Mouse (Mus musculus): ENCODE measurements around the gene Otoa. TPM values are rescaled to one million over a fixed set of nuclear protein-coding genes. Genes with fewer than 3 reads are reported as not detected.
A peak's percentile ranks its signal among the peaks of the same experiment; 100 is the strongest.

Otoa gene
- polyA plus RNA-seq, 1 experiment from 2014 or later, result 0.05 TPM

- H3K36me3 ChIP-seq (replicated peaks), result no peaks in the 10 kb centered on the region
- H3K9me3 ChIP-seq, result no peaks in the 10 kb centered on the region
- H3K27ac ChIP-seq (replicated peaks), result no peak overlapping the region
- 38% methylated on average over 1 of the region's 1 CpGs for WGBS
- no peak overlapping the region for H3K4me3 ChIP-seq
- H3K27me3 ChIP-seq (replicated peaks; ENCODE audit: low read depth, poor library complexity, severe bottlenecking), result no peaks in the 10 kb centered on the region
- DNase-seq (ENCODE audit: low spot score), result no peak
- peaks cover 14% of the 10 kb centered on the region for H3K4me1 ChIP-seq
These were observed 84.2 kb downstream of the Otoa start for GRCm38 (mm10) chr7:121165616-121166015.

- no peaks in the 10 kb centered on the region for H3K27me3 ChIP-seq (replicated peaks; ENCODE audit: low read depth, poor library complexity, severe bottlenecking)
- H3K27ac ChIP-seq (replicated peaks), result no peak overlapping the region
- DNase-seq (ENCODE audit: low spot score), result peak; percentile 32
- no peaks in the 10 kb centered on the region for H3K36me3 ChIP-seq (replicated peaks)
- no peaks in the 10 kb centered on the region for H3K9me3 ChIP-seq
- H3K4me3 ChIP-seq, result no peak overlapping the region
- 6% methylated on average over 6 of the region's 6 CpGs for WGBS
- peaks cover 18% of the 10 kb centered on the region for H3K4me1 ChIP-seq
These were observed 90.4 kb downstream of the Otoa start for GRCm38 (mm10) chr7:121171888-121172287.

GRCm38 (mm10) chr7:121187201-121187786 is 105.8 kb downstream of the Otoa start:
- 87% methylated on average over 9 of the region's 9 CpGs for WGBS
- no peaks in the 10 kb centered on the region for H3K4me1 ChIP-seq

GRCm38 (mm10) chr7:121188976-121189375 is 107.5 kb downstream of the Otoa start:
- H3K27ac ChIP-seq (replicated peaks), result no peak overlapping the region
- DNase-seq (ENCODE audit: low spot score), result no peak
- H3K36me3 ChIP-seq (replicated peaks), result no peaks in the 10 kb centered on the region
- H3K9me3 ChIP-seq, result no peaks in the 10 kb centered on the region
- 90% methylated on average over 7 of the region's 7 CpGs for WGBS
- no peaks in the 10 kb centered on the region for H3K4me1 ChIP-seq
- H3K4me3 ChIP-seq, result no peak overlapping the region
- H3K27me3 ChIP-seq (replicated peaks; ENCODE audit: low read depth, poor library complexity, severe bottlenecking), result no peaks in the 10 kb centered on the region

More at GRCm38 (mm10) chr7:121187201-121187786, 105.8 kb downstream of the Otoa start:
- no peak for DNase-seq (ENCODE audit: low spot score)
- no peaks in the 10 kb centered on the region for H3K27me3 ChIP-seq (replicated peaks; ENCODE audit: low read depth, poor library complexity, severe bottlenecking)
- H3K9me3 ChIP-seq, result no peaks in the 10 kb centered on the region
- no peak overlapping the region for H3K27ac ChIP-seq (replicated peaks)
- H3K36me3 ChIP-seq (replicated peaks), result no peaks in the 10 kb centered on the region
- no peak overlapping the region for H3K4me3 ChIP-seq

- Histone ChIP-seq H3K36me3 (replicated peaks) (no peaks in the 10 kb centered on the region), H3K4me1 (no peaks in the 10 kb centered on the region), H3K9me3 (no peaks in the 10 kb centered on the region), H3K27ac (replicated peaks) (no peak overlapping the region), H3K27me3 (replicated peaks; ENCODE audit: low read depth, poor library complexity, severe bottlenecking) (no peaks in the 10 kb centered on the region), H3K4me3 (no peak overlapping the region)
- DNase-seq (ENCODE audit: low spot score), result no peak
- WGBS, result 82% methylated on average over 8 of the region's 8 CpGs
These were observed 117.5 kb downstream of the Otoa start for GRCm38 (mm10) chr7:121198933-121199332.

- no peak overlapping the region for H3K27ac ChIP-seq (replicated peaks)
- DNase-seq (ENCODE audit: low spot score), result no peak
- H3K9me3 ChIP-seq, result no peaks in the 10 kb centered on the region
- no peaks in the 10 kb centered on the region for H3K4me1 ChIP-seq
- H3K36me3 ChIP-seq (replicated peaks), result no peaks in the 10 kb centered on the region
- no peak overlapping the region for H3K4me3 ChIP-seq
- WGBS, result 86% methylated on average over 4 of the region's 4 CpGs
- H3K27me3 ChIP-seq (replicated peaks; ENCODE audit: low read depth, poor library complexity, severe bottlenecking), result no peaks in the 10 kb centered on the region
These were observed 130.4 kb downstream of the Otoa start for GRCm38 (mm10) chr7:121211804-121212203.

Other genes with a start within 250 kb of the Otoa start
- 33.8 and 34.5 TPM in 2 replicates for gene Eef2k, start 238.8 kb upstream of the Otoa start, polyA plus RNA-seq (2016; fragmentation: Nextera tagmentation; extraction: Ambion mirVana)
- 42.9 and 44.8 TPM in 2 replicates for gene Polr3e, start 163.9 kb upstream of the Otoa start, polyA plus RNA-seq (2016; fragmentation: Nextera tagmentation; extraction: Ambion mirVana)
- gene Cdr2, start 99.3 kb upstream of the Otoa start, polyA plus RNA-seq (2016; fragmentation: Nextera tagmentation; extraction: Ambion mirVana), result 11.5 and 14.5 TPM in 2 replicates
- 0.40 and 0.62 TPM in 2 replicates for gene Mfsd13b, start 99.1 kb upstream of the Otoa start, polyA plus RNA-seq (2016; fragmentation: Nextera tagmentation; extraction: Ambion mirVana)
- 182 and 187 TPM in 2 replicates for gene Mettl9, start 47.2 kb upstream of the Otoa start, polyA plus RNA-seq (2016; fragmentation: Nextera tagmentation; extraction: Ambion mirVana)
- 0.67 and 1.2 TPM in 2 replicates for gene Igsf6, start 7.1 kb upstream of the Otoa start, polyA plus RNA-seq (2016; fragmentation: Nextera tagmentation; extraction: Ambion mirVana)